Mouse (Mus musculus): ENCODE measurements at regions not wholly inside any gene's neighbourhood (a gene's known extent, or its start where the extent isn't known, plus 50 kb on each side); places are given as distances from the start of the nearest gene placed in this dataset.

DNA sequence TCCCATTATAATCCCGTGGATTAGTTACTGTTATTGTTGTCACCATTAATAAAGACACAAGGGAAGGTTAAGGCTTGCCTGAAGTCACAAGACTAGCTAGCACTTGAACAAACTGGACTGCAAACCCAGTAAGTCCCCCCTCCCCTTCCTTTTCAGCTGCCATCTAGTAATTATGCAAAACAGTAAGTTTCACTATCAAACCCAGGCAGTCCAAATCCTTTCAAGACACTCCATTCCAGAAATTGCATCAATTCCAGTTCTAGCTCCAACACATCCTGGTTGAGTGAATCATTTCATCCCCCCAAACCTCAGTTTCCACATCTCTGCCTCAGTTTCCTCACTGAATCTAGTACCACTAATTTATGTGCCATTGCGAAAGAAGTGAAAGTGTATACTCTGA, 129.7 kb upstream of the Plxnc1 start:
- H3K79me2 ChIP-seq (ENCODE audit: control insufficient read depth, insufficient read depth, low read length) = no peaks in the 10 kb centered on the region
- no peak overlapping the region for H3K9ac ChIP-seq (ENCODE audit: low read depth, low read length)
- no peaks in the 10 kb centered on the region for H3K36me3 ChIP-seq (ENCODE audit: control insufficient read depth, insufficient read depth, low read length)
- 87% methylated on average over 2 of the region's 2 CpGs for WGBS
- no peak for DNase-seq (ENCODE audit: extremely low read depth, low read depth, low spot score)
- H3K27me3 ChIP-seq (ENCODE audit: control insufficient read depth, insufficient read depth, low read length) = no peaks in the 10 kb centered on the region
- TF ChIP-seq POLR2A (IDR thresholded peaks at IDR 0.05; ENCODE audit: extremely low read depth, insufficient read depth, low read length) (no peak), CTCF (IDR thresholded peaks at IDR 0.05; ENCODE audit: low read depth, low read length) (no peak)
- H3K4me1 ChIP-seq (ENCODE audit: control insufficient read depth, insufficient read depth, low read length) = no peaks in the 10 kb centered on the region
- no peak overlapping the region for H3K4me3 ChIP-seq (ENCODE audit: insufficient read depth, low read depth, low read length)
- no peak overlapping the region for H3K27ac ChIP-seq (replicated peaks; ENCODE audit: insufficient read depth, low read depth, low read length)

DNA sequence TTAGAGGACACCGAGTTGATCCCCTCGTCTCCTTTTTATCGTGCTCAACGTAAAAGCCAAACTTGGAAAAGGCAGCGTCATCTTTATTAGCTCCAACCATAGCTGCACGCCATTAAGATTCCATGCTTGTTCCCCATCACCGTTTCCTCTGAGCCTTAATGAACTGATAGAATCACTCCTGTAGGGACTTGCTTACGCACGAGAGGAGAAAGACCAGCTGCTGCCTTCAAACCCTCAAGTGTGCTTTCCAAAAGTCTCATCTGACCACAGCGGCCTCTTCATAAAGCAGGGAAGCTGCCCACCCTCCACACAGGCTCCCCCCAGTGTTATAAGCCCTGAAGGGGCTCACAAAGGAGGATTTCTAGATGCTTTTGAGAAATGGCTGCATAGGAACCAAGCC, 123.3 kb upstream of the Plxnc1 start:
- WGBS = 88% methylated on average over 10 of the region's 10 CpGs
- Histone ChIP-seq H3K79me2 (ENCODE audit: control insufficient read depth, insufficient read depth, low read length) (no peaks in the 10 kb centered on the region), H3K36me3 (ENCODE audit: control insufficient read depth, insufficient read depth, low read length) (no peaks in the 10 kb centered on the region), H3K4me1 (ENCODE audit: control insufficient read depth, insufficient read depth, low read length) (no peaks in the 10 kb centered on the region), H3K27ac (replicated peaks; ENCODE audit: insufficient read depth, low read depth, low read length) (no peak overlapping the region), H3K27me3 (ENCODE audit: control insufficient read depth, insufficient read depth, low read length) (no peaks in the 10 kb centered on the region), H3K9ac (ENCODE audit: low read depth, low read length) (no peak overlapping the region), H3K4me3 (ENCODE audit: insufficient read depth, low read depth, low read length) (no peak overlapping the region)
- TF ChIP-seq CTCF (IDR thresholded peaks at IDR 0.05; ENCODE audit: low read depth, low read length) (no peak), POLR2A (IDR thresholded peaks at IDR 0.05; ENCODE audit: extremely low read depth, insufficient read depth, low read length) (no peak)
- DNase-seq (ENCODE audit: extremely low read depth, low read depth, low spot score) = no peak

GRCm38 (mm10) chr10:95066774-95067173, 122.1 kb upstream of the Plxnc1 start:
- TF ChIP-seq POLR2A (IDR thresholded peaks at IDR 0.05; ENCODE audit: extremely low read depth, insufficient read depth, low read length) (no peak), CTCF (IDR thresholded peaks at IDR 0.05; ENCODE audit: low read depth, low read length) (no peak)
- H3K79me2 ChIP-seq (ENCODE audit: control insufficient read depth, insufficient read depth, low read length) = no peaks in the 10 kb centered on the region
- H3K4me3 ChIP-seq (ENCODE audit: insufficient read depth, low read depth, low read length) = no peak overlapping the region
- H3K27me3 ChIP-seq (ENCODE audit: control insufficient read depth, insufficient read depth, low read length) = no peaks in the 10 kb centered on the region
- whole genome bisulfite sequencing = 70% methylated on average over 6 of the region's 6 CpGs
- no peak overlapping the region for H3K9ac ChIP-seq (ENCODE audit: low read depth, low read length)
- H3K27ac ChIP-seq (replicated peaks; ENCODE audit: insufficient read depth, low read depth, low read length) = no peak overlapping the region
- no peaks in the 10 kb centered on the region for H3K36me3 ChIP-seq (ENCODE audit: control insufficient read depth, insufficient read depth, low read length)
- no peak for DNase-seq (ENCODE audit: extremely low read depth, low read depth, low spot score)
- H3K4me1 ChIP-seq (ENCODE audit: control insufficient read depth, insufficient read depth, low read length) = no peaks in the 10 kb centered on the region

GRCm38 (mm10) chr10:95059486-95060091, 115.0 kb upstream of the Plxnc1 start:
- TF ChIP-seq CTCF (IDR thresholded peaks at IDR 0.05; ENCODE audit: low read depth, low read length) (no peak), POLR2A (IDR thresholded peaks at IDR 0.05; ENCODE audit: extremely low read depth, insufficient read depth, low read length) (no peak)
- 79% methylated on average over 7 of the region's 7 CpGs for WGBS

DNA sequence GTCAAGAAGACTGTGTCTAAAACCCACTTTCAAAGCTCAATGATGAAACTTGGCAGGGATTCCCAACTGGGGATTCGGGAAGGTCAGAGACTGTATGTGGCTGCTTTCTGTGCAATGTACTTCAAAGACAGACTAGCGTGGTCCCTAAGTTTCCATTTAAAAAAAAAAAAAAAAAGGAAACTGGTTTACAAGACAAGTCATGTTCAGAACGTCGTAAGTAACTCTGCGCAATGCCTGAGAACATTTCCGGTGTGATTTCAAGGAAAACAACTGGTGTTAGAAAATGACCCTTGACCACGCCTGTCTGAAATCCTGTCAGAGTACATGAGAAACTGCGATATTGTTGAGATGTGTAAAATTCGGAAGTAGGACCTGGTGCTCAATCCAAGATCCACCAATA, 114.4 kb upstream of the Plxnc1 start:
- 88% methylated on average over 9 of the region's 9 CpGs for WGBS
- H3K4me3 ChIP-seq (ENCODE audit: insufficient read depth, low read depth, low read length) = no peak overlapping the region
- H3K27me3 ChIP-seq (ENCODE audit: control insufficient read depth, insufficient read depth, low read length) = no peaks in the 10 kb centered on the region
- H3K9ac ChIP-seq (ENCODE audit: low read depth, low read length) = no peak overlapping the region
- no peak overlapping the region for H3K27ac ChIP-seq (replicated peaks; ENCODE audit: insufficient read depth, low read depth, low read length)
- H3K36me3 ChIP-seq (ENCODE audit: control insufficient read depth, insufficient read depth, low read length) = no peaks in the 10 kb centered on the region
- TF ChIP-seq POLR2A (IDR thresholded peaks at IDR 0.05; ENCODE audit: extremely low read depth, insufficient read depth, low read length) (no peak), CTCF (IDR thresholded peaks at IDR 0.05; ENCODE audit: low read depth, low read length) (no peak)
- no peaks in the 10 kb centered on the region for H3K4me1 ChIP-seq (ENCODE audit: control insufficient read depth, insufficient read depth, low read length)
- no peak for DNase-seq (ENCODE audit: extremely low read depth, low read depth, low spot score)
- no peaks in the 10 kb centered on the region for H3K79me2 ChIP-seq (ENCODE audit: control insufficient read depth, insufficient read depth, low read length)

More at GRCm38 (mm10) chr10:95059486-95060091, 115.0 kb upstream of the Plxnc1 start:
- H3K4me1 ChIP-seq (ENCODE audit: control insufficient read depth, insufficient read depth, low read length) = no peaks in the 10 kb centered on the region
- no peak for DNase-seq (ENCODE audit: extremely low read depth, low read depth, low spot score)
- no peaks in the 10 kb centered on the region for H3K27me3 ChIP-seq (ENCODE audit: control insufficient read depth, insufficient read depth, low read length)
- H3K79me2 ChIP-seq (ENCODE audit: control insufficient read depth, insufficient read depth, low read length) = no peaks in the 10 kb centered on the region
- H3K27ac ChIP-seq (replicated peaks; ENCODE audit: insufficient read depth, low read depth, low read length) = no peak overlapping the region
- H3K36me3 ChIP-seq (ENCODE audit: control insufficient read depth, insufficient read depth, low read length) = no peaks in the 10 kb centered on the region
- no peak overlapping the region for H3K9ac ChIP-seq (ENCODE audit: low read depth, low read length)
- H3K4me3 ChIP-seq (ENCODE audit: insufficient read depth, low read depth, low read length) = no peak overlapping the region

DNA sequence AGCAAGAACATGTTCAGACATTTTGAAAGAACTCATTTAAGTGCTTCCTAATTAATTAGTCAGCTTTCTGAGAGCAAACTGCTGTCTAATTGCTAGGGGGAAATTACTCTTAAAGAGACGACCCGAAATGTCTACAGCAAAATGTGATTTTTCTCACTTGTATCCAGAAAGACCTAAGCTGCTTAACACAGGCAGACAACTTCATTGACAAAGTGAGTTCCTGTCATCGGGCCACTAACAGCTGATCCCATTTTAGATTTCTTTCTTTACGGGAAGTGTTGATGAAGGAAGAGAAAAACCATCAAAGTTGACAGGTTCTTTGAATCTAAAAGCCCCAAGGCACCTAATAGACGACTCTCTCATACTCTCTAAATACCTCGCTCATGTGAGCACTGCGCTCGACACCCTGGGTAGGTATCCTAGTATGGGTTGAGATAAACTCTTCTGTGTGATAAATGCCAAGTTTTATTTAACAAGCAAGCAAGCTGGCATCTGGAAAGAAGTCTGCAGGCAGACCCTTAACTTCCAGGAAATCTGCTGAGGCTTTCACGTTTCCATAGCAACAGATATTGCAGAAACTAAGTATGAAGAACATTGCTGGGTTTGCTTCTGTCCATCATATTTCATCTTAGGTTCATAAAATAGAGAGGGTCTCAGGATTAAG, 112.5 kb upstream of the Plxnc1 start:
- Histone ChIP-seq H3K4me1 (ENCODE audit: control insufficient read depth, insufficient read depth, low read length) (no peaks in the 10 kb centered on the region), H3K4me3 (ENCODE audit: insufficient read depth, low read depth, low read length) (no peak overlapping the region), H3K27ac (replicated peaks; ENCODE audit: insufficient read depth, low read depth, low read length) (no peak overlapping the region), H3K36me3 (ENCODE audit: control insufficient read depth, insufficient read depth, low read length) (no peaks in the 10 kb centered on the region), H3K9ac (ENCODE audit: low read depth, low read length) (no peak overlapping the region), H3K79me2 (ENCODE audit: control insufficient read depth, insufficient read depth, low read length) (no peaks in the 10 kb centered on the region), H3K27me3 (ENCODE audit: control insufficient read depth, insufficient read depth, low read length) (no peaks in the 10 kb centered on the region)
- 76% methylated on average over 9 of the region's 9 CpGs for WGBS
- no peak for TF ChIP-seq POLR2A (IDR thresholded peaks at IDR 0.05; ENCODE audit: extremely low read depth, insufficient read depth, low read length)
- no peak for TF ChIP-seq CTCF (IDR thresholded peaks at IDR 0.05; ENCODE audit: low read depth, low read length)
- DNase-seq (ENCODE audit: extremely low read depth, low read depth, low spot score) = no peak

Measured in liver, adult 2 months (tissue).